Mouse (Mus musculus) heart, embryonic 10.5 days (tissue): ENCODE measurements around the gene Arhgap35. TPM values are rescaled to one million over a fixed set of nuclear protein-coding genes. Genes with fewer than 3 reads are reported as not detected.

Experiments
- DNase-seq: peaks from one replicate; pipeline ENCODE4 v3.0.0-alpha.2; 2017; ENCODE audit warnings: low spot score
- H3K27ac ChIP-seq: fragments of 300-500 bp; sonication (generic); 2 replicates; pipeline ENCODE4 v1.5.1; 2016; ENCODE audit warnings: mild to moderate bottlenecking
- H3K27me3 ChIP-seq: fragments of 300-500 bp; sonication (generic); 2 replicates; pipeline ENCODE4 v1.6.1; 2016; ENCODE audit warnings: mild to moderate bottlenecking; ENCODE audit not compliant: poor library complexity, insufficient read depth, severe bottlenecking
- H3K36me3 ChIP-seq: fragments of 300-500 bp; sonication (generic); 2 replicates; pipeline ENCODE4 v1.6.1; 2016; ENCODE audit warnings: mild to moderate bottlenecking, moderate library complexity
- H3K4me1 ChIP-seq: fragments of 300-500 bp; sonication (generic); 2 replicates; pipeline ENCODE4 v1.6.1; 2016; ENCODE audit warnings: mild to moderate bottlenecking
- H3K4me3 ChIP-seq: fragments of 300-500 bp; sonication (generic); 2 replicates; pipeline ENCODE4 v1.5.1; 2016; ENCODE audit warnings: mild to moderate bottlenecking, moderate library complexity
- H3K9me3 ChIP-seq: fragments of 300-500 bp; sonication (generic); 2 replicates; pipeline ENCODE4 v1.6.1; 2016; ENCODE audit warnings: mild to moderate bottlenecking, moderate library complexity
- WGBS: fragments of 180-500 bp; shearing (Covaris S2); methylation state at CpG from one replicate; pipeline ENCODE4 v1.1.7; 2016; 5-methylcytosine and 5-hydroxymethylcytosine counted together
- polyA plus RNA-seq: library from polyadenylated mRNA; unstranded; fragments of >200 nt; fragmentation: Nextera tagmentation; extraction: Ambion mirVana; gene quantifications from 2 replicates; pipeline ENCODE4 v1.2.1, GENCODE M21; 2016

Arhgap35 gene
- polyA plus RNA-seq, 1 experiment from 2014 or later = 20.0 TPM

- no peaks in the 10 kb centered on the region for H3K4me1 ChIP-seq
- peaks cover 83% of the 10 kb centered on the region for H3K36me3 ChIP-seq
- H3K4me3 ChIP-seq = no peak overlapping the region
- no peak overlapping the region for H3K27ac ChIP-seq
- H3K27me3 ChIP-seq = no peaks in the 10 kb centered on the region
- DNase-seq = no peak
- H3K9me3 ChIP-seq = no peaks in the 10 kb centered on the region
- WGBS = 88% methylated on average over 6 of the region's 6 CpGs
Measured at GRCm38 (mm10) chr7:16499671-16500104, 115.1 kb downstream of the Arhgap35 start.

GRCm38 (mm10) chr7:16496260-16496659 lies 118.5 kb downstream of the Arhgap35 start:
- peak; percentile 64 for DNase-seq
- no peaks in the 10 kb centered on the region for H3K27me3 ChIP-seq
- no peaks in the 10 kb centered on the region for H3K9me3 ChIP-seq
- no peak overlapping the region for H3K27ac ChIP-seq
- no peaks in the 10 kb centered on the region for H3K4me1 ChIP-seq
- no peak overlapping the region for H3K4me3 ChIP-seq
- peaks cover 50% of the 10 kb centered on the region for H3K36me3 ChIP-seq
- 74% methylated on average over 3 of the region's 3 CpGs for WGBS

- H3K4me3 ChIP-seq = no peak overlapping the region
- 30% methylated on average over 2 of the region's 2 CpGs for WGBS
- H3K4me1 ChIP-seq = no peaks in the 10 kb centered on the region
- peaks cover 34% of the 10 kb centered on the region for H3K36me3 ChIP-seq
- no peak for DNase-seq
- H3K27ac ChIP-seq = no peak overlapping the region
- no peaks in the 10 kb centered on the region for H3K27me3 ChIP-seq
- no peaks in the 10 kb centered on the region for H3K9me3 ChIP-seq
Measured at GRCm38 (mm10) chr7:16493361-16493760, 121.4 kb downstream of the Arhgap35 start.

GRCm38 (mm10) chr7:16492211-16492610 lies 122.6 kb downstream of the Arhgap35 start:
- Histone ChIP-seq H3K4me1 (no peaks in the 10 kb centered on the region), H3K27ac (no peak overlapping the region), H3K9me3 (no peaks in the 10 kb centered on the region), H3K36me3 (peaks cover 23% of the 10 kb centered on the region), H3K27me3 (no peaks in the 10 kb centered on the region), H3K4me3 (no peak overlapping the region)
- no peak for DNase-seq
- whole genome bisulfite sequencing = 64% methylated on average over 3 of the region's 3 CpGs

- H3K9me3 ChIP-seq = no peaks in the 10 kb centered on the region
- WGBS = 34% methylated on average over 3 of the region's 3 CpGs
- DNase-seq = no peak
- H3K27me3 ChIP-seq = no peaks in the 10 kb centered on the region
- no peaks in the 10 kb centered on the region for H3K4me1 ChIP-seq
- no peak overlapping the region for H3K4me3 ChIP-seq
- H3K36me3 ChIP-seq = peaks cover 18% of the 10 kb centered on the region
- H3K27ac ChIP-seq = no peak overlapping the region
Measured at GRCm38 (mm10) chr7:16491759-16492158, 123.0 kb downstream of the Arhgap35 start.

GRCm38 (mm10) chr7:16489948-16490347 lies 124.8 kb downstream of the Arhgap35 start:
- Histone ChIP-seq H3K27me3 (no peaks in the 10 kb centered on the region), H3K9me3 (no peaks in the 10 kb centered on the region)
- 77% methylated on average over 9 of the region's 9 CpGs for WGBS

GRCm38 (mm10) chr7:16488816-16489215 lies 126.0 kb downstream of the Arhgap35 start:
- no peak overlapping the region for H3K27ac ChIP-seq
- H3K27me3 ChIP-seq = no peaks in the 10 kb centered on the region
- no peak overlapping the region for H3K4me3 ChIP-seq
- no peaks in the 10 kb centered on the region for H3K4me1 ChIP-seq
- no peaks in the 10 kb centered on the region for H3K9me3 ChIP-seq
- no peak for DNase-seq
- H3K36me3 ChIP-seq = no peaks in the 10 kb centered on the region

More at GRCm38 (mm10) chr7:16489948-16490347, 124.8 kb downstream of the Arhgap35 start:
- Histone ChIP-seq H3K27ac (no peak overlapping the region), H3K4me3 (no peak overlapping the region), H3K36me3 (0 out of 2 replicates have a peak, but pooled peaks cover under 1% of the 10 kb centered on the region), H3K4me1 (no peaks in the 10 kb centered on the region)
- no peak for DNase-seq

- peaks cover 62% of the 10 kb centered on the region for H3K27me3 ChIP-seq
- H3K9me3 ChIP-seq = no peaks in the 10 kb centered on the region
- DNase-seq = no peak
- H3K4me1 ChIP-seq = peaks cover 18% of the 10 kb centered on the region
- no peaks in the 10 kb centered on the region for H3K36me3 ChIP-seq
- H3K27ac ChIP-seq = no peak within 1 kb of the TSS
- WGBS = 82% methylated on average over 8 of the region's 8 CpGs
- peak within 1 kb of the TSS; percentile 58 for H3K4me3 ChIP-seq
Measured at GRCm38 (mm10) chr7:16477628-16478027, 137.2 kb downstream of the Arhgap35 start, which contains the start of gene Npas1. Gene Npas1 (minus strand): TSS chr7:16477728.

- no peak overlapping the region for H3K27ac ChIP-seq
- under 1% methylated on average over 34 of the region's 34 CpGs for whole genome bisulfite sequencing
- no peak for DNase-seq
Measured at GRCm38 (mm10) chr7:16476600-16476989, 138.2 kb downstream of the Arhgap35 start.

GRCm38 (mm10) chr7:16475764-16476599 lies 138.8 kb downstream of the Arhgap35 start:
- peaks cover 79% of the 10 kb centered on the region for H3K27me3 ChIP-seq
- no peak for DNase-seq
- no peaks in the 10 kb centered on the region for H3K9me3 ChIP-seq
- H3K36me3 ChIP-seq = no peaks in the 10 kb centered on the region
- WGBS = 1% methylated on average over 59 of the region's 59 CpGs
- no peak overlapping the region for H3K27ac ChIP-seq
- peak overlapping the region; percentile 58 for H3K4me3 ChIP-seq
- peaks cover 18% of the 10 kb centered on the region for H3K4me1 ChIP-seq

More at GRCm38 (mm10) chr7:16476600-16476989, 138.2 kb downstream of the Arhgap35 start:
- Histone ChIP-seq H3K4me1 (peaks cover 18% of the 10 kb centered on the region), H3K9me3 (no peaks in the 10 kb centered on the region), H3K36me3 (no peaks in the 10 kb centered on the region), H3K4me3 (peak overlapping the region; percentile 58), H3K27me3 (peaks cover 72% of the 10 kb centered on the region)

- Histone ChIP-seq H3K4me3 (peak overlapping the region; percentile 40), H3K4me1 (peaks cover 18% of the 10 kb centered on the region), H3K27ac (no peak overlapping the region), H3K27me3 (peaks cover 81% of the 10 kb centered on the region), H3K9me3 (no peaks in the 10 kb centered on the region), H3K36me3 (no peaks in the 10 kb centered on the region)
- WGBS = 3% methylated on average over 23 of the region's 23 CpGs
- DNase-seq = no peak
Measured at GRCm38 (mm10) chr7:16475321-16475720, 139.5 kb downstream of the Arhgap35 start.

GRCm38 (mm10) chr7:16474445-16474844 lies 140.3 kb downstream of the Arhgap35 start:
- Histone ChIP-seq H3K9me3 (no peaks in the 10 kb centered on the region), H3K27ac (no peak overlapping the region), H3K4me1 (peaks cover 18% of the 10 kb centered on the region), H3K4me3 (peak overlapping the region; percentile 48), H3K27me3 (peaks cover 86% of the 10 kb centered on the region), H3K36me3 (no peaks in the 10 kb centered on the region)
- 4% methylated on average over 33 of the region's 33 CpGs for WGBS
- DNase-seq = no peak

- 57% methylated on average over 8 of the region's 8 CpGs for WGBS
- Histone ChIP-seq H3K27ac (no peak overlapping the region), H3K36me3 (no peaks in the 10 kb centered on the region), H3K9me3 (no peaks in the 10 kb centered on the region), H3K27me3 (peaks cover 92% of the 10 kb centered on the region), H3K4me1 (peaks cover 18% of the 10 kb centered on the region), H3K4me3 (no peak overlapping the region)
- no peak for DNase-seq
Measured at GRCm38 (mm10) chr7:16473847-16474246, 140.9 kb downstream of the Arhgap35 start.
